Mouse (Mus musculus) heart, embryonic 13.5 days (tissue): ENCODE data around the gene Ctsc. TPM values are rescaled to one million over a fixed set of nuclear protein-coding genes. Genes with fewer than 3 reads are reported as not detected.

Experiments used
- ATAC-seq: fragments of 200-750 bp; cut with Nextera tagmentation; 2 replicates; pipeline ENCODE4 v1.8.0; 2017; ENCODE audit warnings: moderate TSS enrichment; ENCODE audit not compliant: insufficient number of reproducible peaks, low FRiP score, low TSS enrichment; ENCODE audit errors: extremely low read depth
- H3K27ac ChIP-seq: fragments of 300-500 bp; sonication (generic); replicated peaks from 2 replicates; pipeline ENCODE4 v1.5.1; 2015; ENCODE audit warnings: moderate library complexity, mild to moderate bottlenecking, inconsistent platforms
- H3K27me3 ChIP-seq: fragments of 300-500 bp; sonication (generic); replicated peaks from 2 replicates; pipeline ENCODE4 v1.6.1; 2015; ENCODE audit warnings: mild to moderate bottlenecking, inconsistent platforms
- H3K36me3 ChIP-seq: fragments of 300-500 bp; sonication (generic); 2 replicates; pipeline ENCODE4 v1.6.1; 2015; ENCODE audit warnings: mild to moderate bottlenecking, inconsistent platforms
- H3K4me1 ChIP-seq: fragments of 300-500 bp; sonication (generic); 2 replicates; pipeline ENCODE4 v1.6.1; 2015; ENCODE audit warnings: inconsistent platforms
- H3K4me2 ChIP-seq: fragments of 300-500 bp; sonication (generic); 2 replicates; pipeline ENCODE4 v1.6.1; 2015; ENCODE audit warnings: inconsistent platforms, mild to moderate bottlenecking, moderate library complexity
- H3K4me3 ChIP-seq: fragments of 300-500 bp; sonication (generic); 2 replicates; pipeline ENCODE4 v1.5.1; 2015; ENCODE audit warnings: moderate library complexity, mild to moderate bottlenecking, inconsistent platforms
- H3K9ac ChIP-seq: fragments of 300-500 bp; sonication (generic); 2 replicates; pipeline ENCODE4 v1.6.1; 2015; ENCODE audit warnings: inconsistent platforms, mild to moderate bottlenecking, moderate library complexity
- H3K9me3 ChIP-seq: fragments of 300-500 bp; sonication (generic); 2 replicates; pipeline ENCODE4 v1.6.1; 2016; ENCODE audit warnings: inconsistent platforms
- WGBS: fragments of 180-500 bp; shearing (Covaris S2); methylation state at CpG from one replicate; pipeline ENCODE4 v1.1.7; 2015; ENCODE audit warnings: mixed read lengths; 5-methylcytosine and 5-hydroxymethylcytosine counted together
- polyA plus RNA-seq: library from polyadenylated mRNA; unstranded; fragments of >200 nt; fragmentation: Nextera tagmentation; extraction: Ambion mirVana; gene quantifications from 2 replicates; pipeline ENCODE4 v1.2.1, GENCODE M21; 2015

The Ctsc gene
- polyA plus RNA-seq, 1 experiment from 2014 or later = 36.4 TPM

GRCm38 (mm10) chr7:88296932-88297331, 19.0 kb downstream of the Ctsc start:
- Histone ChIP-seq H3K4me1 (no peaks in the 10 kb centered on the region), H3K9me3 (no peaks in the 10 kb centered on the region), H3K4me2 (no peak overlapping the region), H3K36me3 (peaks cover 6% of the 10 kb centered on the region; the same call in 1 of the 2 replicates), H3K27ac (no peak overlapping the region), H3K9ac (no peak overlapping the region), H3K4me3 (no peak overlapping the region), H3K27me3 (no peaks in the 10 kb centered on the region)
- ATAC-seq = no peak
- WGBS = 63% methylated on average over 6 of the region's 6 CpGs

GRCm38 (mm10) chr7:88305750-88306149, 27.9 kb downstream of the Ctsc start:
- no peaks in the 10 kb centered on the region for H3K4me1 ChIP-seq
- no peak overlapping the region for H3K27ac ChIP-seq
- H3K36me3 ChIP-seq = peaks cover 10% of the 10 kb centered on the region
- H3K4me3 ChIP-seq = no peak overlapping the region
- H3K9ac ChIP-seq = no peak overlapping the region
- no peak overlapping the region for H3K4me2 ChIP-seq
- no peaks in the 10 kb centered on the region for H3K9me3 ChIP-seq
- no peak for ATAC-seq
- 74% methylated on average over 4 of the region's 4 CpGs for WGBS
- H3K27me3 ChIP-seq = no peaks in the 10 kb centered on the region

GRCm38 (mm10) chr7:88306725-88307124, 28.8 kb downstream of the Ctsc start:
- Histone ChIP-seq H3K9ac (no peak overlapping the region), H3K27me3 (no peaks in the 10 kb centered on the region), H3K36me3 (peaks cover 12% of the 10 kb centered on the region), H3K4me1 (no peaks in the 10 kb centered on the region), H3K4me2 (no peak overlapping the region), H3K27ac (no peak overlapping the region), H3K9me3 (no peaks in the 10 kb centered on the region), H3K4me3 (no peak overlapping the region)
- WGBS = 65% methylated on average over 3 of the region's 3 CpGs
- ATAC-seq = no peak

GRCm38 (mm10) chr7:88310398-88311180, 32.7 kb downstream of the Ctsc start:
- Histone ChIP-seq H3K9ac (no peak overlapping the region), H3K27me3 (no peaks in the 10 kb centered on the region), H3K27ac (no peak overlapping the region), H3K4me2 (no peak overlapping the region), H3K36me3 (peaks cover 12% of the 10 kb centered on the region), H3K4me1 (no peaks in the 10 kb centered on the region), H3K4me3 (no peak overlapping the region), H3K9me3 (no peaks in the 10 kb centered on the region)
- no peak for ATAC-seq
- WGBS = 79% methylated on average over 3 of the region's 3 CpGs

- Histone ChIP-seq H3K4me3 (no peak overlapping the region), H3K27me3 (no peaks in the 10 kb centered on the region), H3K9ac (no peak overlapping the region), H3K36me3 (no peaks in the 10 kb centered on the region), H3K27ac (no peak overlapping the region), H3K4me1 (peaks cover 5% of the 10 kb centered on the region), H3K4me2 (no peak overlapping the region), H3K9me3 (no peaks in the 10 kb centered on the region)
- no peak for ATAC-seq
- WGBS = 59% methylated on average over 3 of the region's 3 CpGs
These were observed 38.5 kb downstream of the Ctsc start for GRCm38 (mm10) chr7:88316408-88316807.

GRCm38 (mm10) chr7:88318474-88318873, 40.6 kb downstream of the Ctsc start:
- no peak overlapping the region for H3K4me2 ChIP-seq
- no peak overlapping the region for H3K9ac ChIP-seq
- H3K9me3 ChIP-seq = no peaks in the 10 kb centered on the region
- H3K36me3 ChIP-seq = no peaks in the 10 kb centered on the region
- H3K27me3 ChIP-seq = no peaks in the 10 kb centered on the region
- WGBS = 43% methylated on average over 1 of the region's 1 CpGs
- H3K4me1 ChIP-seq = peaks cover 5% of the 10 kb centered on the region
- no peak overlapping the region for H3K27ac ChIP-seq
- no peak for ATAC-seq
- no peak overlapping the region for H3K4me3 ChIP-seq

- 73% methylated on average over 2 of the region's 2 CpGs for WGBS
- Histone ChIP-seq H3K9ac (no peak overlapping the region), H3K27me3 (no peaks in the 10 kb centered on the region), H3K4me1 (peaks cover 5% of the 10 kb centered on the region), H3K4me3 (no peak overlapping the region), H3K4me2 (no peak overlapping the region), H3K9me3 (no peaks in the 10 kb centered on the region), H3K27ac (no peak overlapping the region), H3K36me3 (no peaks in the 10 kb centered on the region)
- no peak for ATAC-seq
These were observed 41.0 kb downstream of the Ctsc start for GRCm38 (mm10) chr7:88318904-88319303.

GRCm38 (mm10) chr7:88319414-88320140, 41.7 kb downstream of the Ctsc start:
- no peak overlapping the region for H3K27ac ChIP-seq
- H3K36me3 ChIP-seq = no peaks in the 10 kb centered on the region
- ATAC-seq = no peak
- peaks cover 5% of the 10 kb centered on the region for H3K4me1 ChIP-seq
- no peak overlapping the region for H3K9ac ChIP-seq
- no peaks in the 10 kb centered on the region for H3K27me3 ChIP-seq
- no peaks in the 10 kb centered on the region for H3K9me3 ChIP-seq
- no peak overlapping the region for H3K4me2 ChIP-seq
- 77% methylated on average over 3 of the region's 3 CpGs for WGBS
- no peak overlapping the region for H3K4me3 ChIP-seq

- Histone ChIP-seq H3K9me3 (no peaks in the 10 kb centered on the region), H3K9ac (no peak overlapping the region), H3K4me3 (no peak overlapping the region), H3K4me2 (no peak overlapping the region), H3K4me1 (peaks cover 5% of the 10 kb centered on the region), H3K27ac (no peak overlapping the region), H3K27me3 (no peaks in the 10 kb centered on the region), H3K36me3 (no peaks in the 10 kb centered on the region)
- WGBS = 62% methylated on average over 12 of the region's 12 CpGs
- ATAC-seq = no peak
These were observed 42.9 kb downstream of the Ctsc start for GRCm38 (mm10) chr7:88320628-88321336.

GRCm38 (mm10) chr7:88322431-88322830, 44.5 kb downstream of the Ctsc start:
- H3K27ac ChIP-seq = no peak overlapping the region
- H3K4me3 ChIP-seq = no peak overlapping the region
- ATAC-seq = no peak
- no peaks in the 10 kb centered on the region for H3K27me3 ChIP-seq
- H3K4me2 ChIP-seq = no peak overlapping the region
- H3K36me3 ChIP-seq = no peaks in the 10 kb centered on the region
- H3K9me3 ChIP-seq = no peaks in the 10 kb centered on the region
- H3K4me1 ChIP-seq = peaks cover 5% of the 10 kb centered on the region
- 52% methylated on average over 2 of the region's 2 CpGs for WGBS
- H3K9ac ChIP-seq = no peak overlapping the region

GRCm38 (mm10) chr7:88327495-88327894, 49.6 kb downstream of the Ctsc start:
- H3K27ac ChIP-seq = no peak overlapping the region
- H3K36me3 ChIP-seq = no peaks in the 10 kb centered on the region
- no peak overlapping the region for H3K9ac ChIP-seq
- no peaks in the 10 kb centered on the region for H3K9me3 ChIP-seq
- H3K27me3 ChIP-seq = no peaks in the 10 kb centered on the region
- ATAC-seq = no peak
- no peak overlapping the region for H3K4me3 ChIP-seq
- no peaks in the 10 kb centered on the region; the same call in 1 of the 2 replicates for H3K4me1 ChIP-seq
- no peak overlapping the region for H3K4me2 ChIP-seq
